Mouse (Mus musculus): ENCODE data around the gene Eml2. TPM values are rescaled to one million over a fixed set of nuclear protein-coding genes. Genes with fewer than 3 reads are reported as not detected.

The Eml2 gene
- polyA plus RNA-seq, 1 experiment from 2014 or later: 6.8 TPM

MicroRNA genes within 50 kb of the gene (microRNA counts, 519-probe panel; counts per million panel counts)
- not detected for microRNA mmu-miR-330

Small RNA genes within 50 kb of the gene (microRNA-seq; reads per million reads assigned to microRNA genes)
- gene Mir330: 292 reads per million, percentile 69 among the genes with 10 or more reads in this experiment

Other genes starting within 250 kb of the Eml2 start
- gene Nanos2, start 189.0 kb upstream of the Eml2 start, polyA plus RNA-seq (2015; fragmentation: Nextera tagmentation; extraction: Ambion mirVana): 0.56 TPM in 2 replicates
- 5.8 and 7.4 TPM in 2 replicates for gene Mypop, start 185.2 kb upstream of the Eml2 start, polyA plus RNA-seq (2015; fragmentation: Nextera tagmentation; extraction: Ambion mirVana)
- gene Irf2bp1, start 172.4 kb upstream of the Eml2 start, polyA plus RNA-seq (2015; fragmentation: Nextera tagmentation; extraction: Ambion mirVana): 28.4 and 29.9 TPM in 2 replicates
- 0.13 and 0.14 TPM in 2 replicates for gene Foxa3, start 152.9 kb upstream of the Eml2 start, polyA plus RNA-seq (2015; fragmentation: Nextera tagmentation; extraction: Ambion mirVana)
- gene Sympk, start 152.0 kb upstream of the Eml2 start, polyA plus RNA-seq (2015; fragmentation: Nextera tagmentation; extraction: Ambion mirVana): 30.4 and 32.7 TPM in 2 replicates
- gene Rsph6a, start 121.7 kb upstream of the Eml2 start, polyA plus RNA-seq (2015; fragmentation: Nextera tagmentation; extraction: Ambion mirVana): not detected in 2 replicates
- 25.1 and 26.0 TPM in 2 replicates for gene Dmwd, start 100.2 kb upstream of the Eml2 start, polyA plus RNA-seq (2015; fragmentation: Nextera tagmentation; extraction: Ambion mirVana)
- gene Dmpk, start 92.6 kb upstream of the Eml2 start, polyA plus RNA-seq (2015; fragmentation: Nextera tagmentation; extraction: Ambion mirVana): 10.5 and 10.7 TPM in 2 replicates
- 2.5 and 3.2 TPM in 2 replicates for gene Six5, start 81.8 kb upstream of the Eml2 start, polyA plus RNA-seq (2015; fragmentation: Nextera tagmentation; extraction: Ambion mirVana)
- gene Gm4969, start 58.1 kb upstream of the Eml2 start, polyA plus RNA-seq (2015; fragmentation: Nextera tagmentation; extraction: Ambion mirVana): 2.1 and 2.3 TPM in 2 replicates
- 17.7 and 18.1 TPM in 2 replicates for gene Fbxo46, start 56.6 kb upstream of the Eml2 start, polyA plus RNA-seq (2015; fragmentation: Nextera tagmentation; extraction: Ambion mirVana)
- gene Qpctl, start 27.1 kb upstream of the Eml2 start, polyA plus RNA-seq (2015; fragmentation: Nextera tagmentation; extraction: Ambion mirVana): 21.7 and 22.2 TPM in 2 replicates
- gene Snrpd2, start 26.7 kb upstream of the Eml2 start, polyA plus RNA-seq (2015; fragmentation: Nextera tagmentation; extraction: Ambion mirVana): 108 and 118 TPM in 2 replicates
- 1.3 and 1.4 TPM in 2 replicates for gene Gipr, start 10.3 kb upstream of the Eml2 start, polyA plus RNA-seq (2015; fragmentation: Nextera tagmentation; extraction: Ambion mirVana)
- 2.0 and 2.6 TPM in 2 replicates for gene Gpr4, start 36.1 kb downstream of the Eml2 start, polyA plus RNA-seq (2015; fragmentation: Nextera tagmentation; extraction: Ambion mirVana)
- gene Opa3, start 51.9 kb downstream of the Eml2 start, polyA plus RNA-seq (2015; fragmentation: Nextera tagmentation; extraction: Ambion mirVana): 38.7 and 39.9 TPM in 2 replicates
- gene Vasp, start 95.4 kb downstream of the Eml2 start, polyA plus RNA-seq (2015; fragmentation: Nextera tagmentation; extraction: Ambion mirVana): 41.2 and 46.3 TPM in 2 replicates
- gene Ppm1n, start 103.6 kb downstream of the Eml2 start, polyA plus RNA-seq (2015; fragmentation: Nextera tagmentation; extraction: Ambion mirVana): 0.41 and 0.59 TPM in 2 replicates
- 103 and 117 TPM in 2 replicates for gene Rtn2, start 106.2 kb downstream of the Eml2 start, polyA plus RNA-seq (2015; fragmentation: Nextera tagmentation; extraction: Ambion mirVana)
- 0.06 and 0.19 TPM in 2 replicates for gene Fosb, start 133.6 kb downstream of the Eml2 start, polyA plus RNA-seq (2015; fragmentation: Nextera tagmentation; extraction: Ambion mirVana)
- 90.7 and 96.1 TPM in 2 replicates for gene Ercc1, start 168.4 kb downstream of the Eml2 start, polyA plus RNA-seq (2015; fragmentation: Nextera tagmentation; extraction: Ambion mirVana)
- gene Cd3eap, start 183.1 kb downstream of the Eml2 start, polyA plus RNA-seq (2015; fragmentation: Nextera tagmentation; extraction: Ambion mirVana): 19.8 and 21.1 TPM in 2 replicates
- 1.2 and 3.4 TPM in 2 replicates for gene Ppp1r13l, start 183.3 kb downstream of the Eml2 start, polyA plus RNA-seq (2015; fragmentation: Nextera tagmentation; extraction: Ambion mirVana)
- 18.6 and 20.5 TPM in 2 replicates for gene Ercc2, start 205.6 kb downstream of the Eml2 start, polyA plus RNA-seq (2015; fragmentation: Nextera tagmentation; extraction: Ambion mirVana)
- gene Klc3, start 227.7 kb downstream of the Eml2 start, polyA plus RNA-seq (2015; fragmentation: Nextera tagmentation; extraction: Ambion mirVana): 4.0 and 5.3 TPM in 2 replicates
- gene Ckm, start 228.4 kb downstream of the Eml2 start, polyA plus RNA-seq (2015; fragmentation: Nextera tagmentation; extraction: Ambion mirVana): 1.1 and 1.3 TPM in 2 replicates